ENCODE assay signal across 28 mouse cellular contexts in the genomic region with DNA sequence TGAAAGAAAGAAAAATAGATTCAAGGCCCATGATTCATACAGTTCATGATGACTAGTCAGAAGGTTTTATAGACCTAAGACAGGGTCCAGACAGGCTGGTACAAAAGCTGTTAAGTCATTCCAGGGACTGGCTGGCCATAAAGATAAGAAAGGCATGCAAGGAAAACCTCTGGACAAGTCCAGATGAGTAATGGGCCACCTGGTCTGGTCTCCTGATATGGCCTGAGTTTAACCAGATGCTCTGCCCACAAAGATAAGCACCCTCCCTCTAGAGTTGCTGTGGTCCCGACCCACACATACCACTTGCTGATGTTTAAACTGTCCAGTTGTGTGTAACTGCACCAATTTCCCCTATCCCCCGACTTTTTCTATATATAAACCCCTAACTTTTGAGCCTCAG.
"Had no signal": no experiment of that assay in that cellular context is flagged by ENCODE, and none has a peak within 500 bp of the region (broad histone marks: within the 10 kb centered on the region; RNA-seq: fewer than 3 reads in every experiment).

No protein-coding gene starts in this region.

- H3K4me2 ChIP-seq: limb, embryonic 12.5 days; limb, embryonic 13.5 days; limb, embryonic 15.5 days; liver, embryonic 11.5 days; liver, embryonic 12.5 days; liver, embryonic 13.5 days; liver, embryonic 15.5 days; lung, embryonic 14.5 days; lung, embryonic 15.5 days; midbrain, embryonic 11.5 days; midbrain, embryonic 12.5 days; midbrain, embryonic 13.5 days; midbrain, embryonic 15.5 days had no signal

- H3K27me3 ChIP-seq: limb, embryonic 12.5 days; limb, embryonic 13.5 days; limb, embryonic 15.5 days; liver, embryonic 12.5 days; liver, embryonic 13.5 days; liver, embryonic 15.5 days; lung, embryonic 15.5 days; megakaryocyte, embryonic 14.5 days; midbrain, embryonic 12.5 days; midbrain, embryonic 13.5 days; midbrain, embryonic 15.5 days had no signal

- H3K4me1 ChIP-seq: limb, embryonic 10.5 days; limb, embryonic 12.5 days; limb, embryonic 13.5 days; limb, embryonic 15.5 days; liver, embryonic 12.5 days; liver, embryonic 13.5 days; liver, embryonic 15.5 days; lung, embryonic 15.5 days; megakaryocyte, embryonic 14.5 days; midbrain, embryonic 10.5 days; midbrain, embryonic 12.5 days; midbrain, embryonic 13.5 days; midbrain, embryonic 15.5 days had no signal

- H3K4me3 ChIP-seq: limb, embryonic 10.5 days; limb, embryonic 12.5 days; limb, embryonic 13.5 days; limb, embryonic 15.5 days; liver, embryonic 12.5 days; liver, embryonic 13.5 days; liver, embryonic 15.5 days; lung, embryonic 15.5 days; megakaryocyte, embryonic 14.5 days; midbrain, embryonic 10.5 days; midbrain, embryonic 12.5 days; midbrain, embryonic 13.5 days; midbrain, embryonic 15.5 days had no signal

- H3K27ac ChIP-seq: limb, embryonic 10.5 days; limb, embryonic 12.5 days; limb, embryonic 13.5 days; limb, embryonic 15.5 days; liver, embryonic 12.5 days; liver, embryonic 13.5 days; liver, embryonic 14.5 days; liver, embryonic 15.5 days; lung, embryonic 15.5 days; macrophage; midbrain, embryonic 10.5 days; midbrain, embryonic 12.5 days; midbrain, embryonic 13.5 days; midbrain, embryonic 15.5 days had no signal

- H3K9me3 ChIP-seq: liver, embryonic 15.5 days; lung, embryonic 15.5 days had no signal

- DNase-seq: left cerebral cortex, postnatal 4 days; liver; liver, embryonic 13.5 days; liver, postnatal 0 days; lung, adult 18-20 months; lung, adult 2 months; lung, embryonic 14.5 days; lung, postnatal 10 days; lung, postnatal 14 days; lung, postnatal 36 days; lung, postnatal 4 days; midbrain, embryonic 14.5 days had no signal

- H3K36me3 ChIP-seq: limb, embryonic 10.5 days; limb, embryonic 12.5 days; limb, embryonic 13.5 days; limb, embryonic 15.5 days; liver, embryonic 12.5 days; liver, embryonic 13.5 days; liver, embryonic 15.5 days; lung, embryonic 15.5 days; midbrain, embryonic 10.5 days; midbrain, embryonic 12.5 days; midbrain, embryonic 13.5 days; midbrain, embryonic 15.5 days had no signal
